Mouse (Mus musculus) CD4-positive naive resting alpha-beta T cell, adult 76 days (primary cell): ENCODE measurements around the gene Txlnb. TPM values are rescaled to one million over a fixed set of nuclear protein-coding genes. Genes with fewer than 3 reads are reported as not detected.

Experiments used
- total RNA-seq: library from RNA; stranded (reverse); gene quantifications from one replicate; pipeline ENCODE4 v1.2.4, GENCODE M21; 2023

The Txlnb gene
- total RNA-seq = 0.12 TPM

DNA sequence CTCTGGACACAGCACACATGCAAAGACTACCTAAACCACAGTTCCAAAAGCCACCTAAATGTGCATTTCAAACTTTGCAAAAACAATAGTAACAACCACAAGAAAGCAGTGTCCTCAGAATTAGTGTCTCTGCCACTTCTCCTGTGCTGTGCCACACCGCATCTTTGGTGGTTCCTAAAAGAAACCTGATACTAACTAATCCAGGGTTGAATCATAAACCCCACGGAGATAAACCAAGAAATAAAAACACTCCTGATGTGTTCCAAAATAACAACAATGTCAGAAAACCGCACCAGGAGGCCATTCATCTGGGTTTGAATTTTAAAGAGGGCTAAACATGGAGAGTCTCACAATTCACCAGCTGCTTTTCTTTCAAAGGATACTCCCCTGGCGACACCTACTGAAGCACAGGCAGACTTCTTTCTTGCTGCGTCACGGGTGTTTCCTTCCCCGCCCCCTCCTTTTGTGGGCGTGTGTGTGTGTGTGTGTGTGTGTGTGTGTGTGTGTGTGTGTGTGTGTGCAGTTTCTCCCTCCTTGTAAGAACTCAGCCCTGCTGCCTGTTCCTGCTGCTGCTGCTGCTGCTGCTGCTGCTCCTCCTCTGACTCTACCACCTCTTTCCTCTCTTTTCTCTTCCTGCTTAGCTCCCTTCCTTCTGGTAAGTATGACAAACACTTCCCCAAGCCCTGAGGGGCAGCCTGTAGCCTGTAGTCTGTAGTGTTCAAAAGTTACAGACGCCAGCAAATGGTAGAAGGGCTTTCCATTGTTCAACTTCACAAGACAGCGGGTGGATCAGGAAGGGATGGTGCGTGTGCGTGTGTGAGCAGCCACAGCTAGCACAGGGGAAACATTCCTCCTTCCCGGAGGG is at the start of gene Txlnb:
Txlnb (plus strand) TSS at position 460 of the 865 bp plus-strand sequence.

Other genes with a start within 250 kb of the Txlnb start
- gene Cited2, start 73.0 kb upstream of the Txlnb start, total RNA-seq = 142 TPM
- 140 TPM for gene Heca, start 151.8 kb downstream of the Txlnb start, total RNA-seq
- 89.9 TPM for gene Abracl, start 227.1 kb downstream of the Txlnb start, total RNA-seq